Mouse (Mus musculus): ENCODE results near the gene Klhdc2. TPM values are rescaled to one million over a fixed set of nuclear protein-coding genes. Genes with fewer than 3 reads are reported as not detected.

The Klhdc2 gene
- total RNA-seq, 4 experiments from 2014 or later = 110 to 144 (median 128) TPM

DNA sequence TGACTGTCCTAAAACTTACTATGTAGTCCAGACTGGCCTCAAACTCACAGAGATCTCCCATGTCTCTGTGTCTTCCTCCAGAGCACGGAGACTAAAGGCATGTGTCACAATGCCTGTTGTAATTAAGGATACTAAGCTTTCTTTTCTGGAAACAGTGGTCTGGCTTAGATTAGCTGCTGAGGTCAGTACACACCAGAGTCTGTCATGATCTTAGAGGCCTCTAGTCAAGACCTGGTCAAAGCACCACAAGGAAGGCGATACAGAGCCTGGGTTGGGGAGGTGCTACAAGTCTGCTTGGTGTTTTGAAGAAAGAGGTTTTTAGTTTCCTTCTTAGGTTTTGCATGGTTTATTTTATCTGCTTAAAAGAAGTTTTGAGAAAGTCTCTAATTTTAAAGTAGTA lies 3.9 kb downstream of the Klhdc2 start:
- DNase-seq (ENCODE audit: low spot score in 2 of 2) = no peak

DNA sequence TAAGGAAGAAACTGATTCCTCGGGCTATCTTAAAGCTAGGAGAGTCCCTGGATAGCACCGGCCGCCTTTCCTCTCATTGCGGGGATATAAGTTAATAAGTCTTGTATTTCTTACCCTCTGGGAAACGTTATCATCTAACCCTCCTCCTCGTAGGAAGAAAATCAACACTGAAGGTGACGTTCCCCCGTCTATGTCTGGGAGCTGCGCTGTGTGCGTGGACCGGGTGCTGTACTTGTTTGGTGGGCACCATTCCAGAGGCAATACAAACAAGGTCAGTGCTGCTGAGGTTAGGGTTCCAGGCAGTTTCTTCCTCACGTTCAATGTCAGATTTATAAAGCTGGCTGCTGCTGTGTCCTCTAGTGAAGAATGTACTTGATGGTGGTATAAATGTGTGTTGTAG lies 5.7 kb downstream of the Klhdc2 start:
- DNase-seq (ENCODE audit: low spot score in 2 of 2) = no peak

DNA sequence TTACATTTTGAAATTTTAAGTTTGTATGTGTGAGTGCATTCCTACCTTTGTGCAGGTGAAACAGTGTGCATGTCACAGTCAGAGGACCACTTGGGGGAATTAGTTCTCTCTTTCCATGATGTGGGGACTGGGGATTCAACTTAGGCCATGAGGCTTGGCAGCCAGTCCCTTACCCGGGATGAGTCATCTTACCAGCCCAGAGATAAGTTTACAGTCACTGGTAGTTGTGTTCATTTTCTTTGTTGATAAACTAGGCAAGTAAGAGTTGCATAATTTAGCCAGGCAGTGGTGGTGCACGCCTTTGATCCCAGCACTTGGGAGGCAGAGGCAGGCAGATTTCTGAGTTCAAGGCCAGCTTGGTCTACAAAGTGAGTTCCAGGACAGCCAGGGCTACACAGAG lies 7.6 kb downstream of the Klhdc2 start:
- DNase-seq (ENCODE audit: low spot score in 2 of 2) = no peak

DNA sequence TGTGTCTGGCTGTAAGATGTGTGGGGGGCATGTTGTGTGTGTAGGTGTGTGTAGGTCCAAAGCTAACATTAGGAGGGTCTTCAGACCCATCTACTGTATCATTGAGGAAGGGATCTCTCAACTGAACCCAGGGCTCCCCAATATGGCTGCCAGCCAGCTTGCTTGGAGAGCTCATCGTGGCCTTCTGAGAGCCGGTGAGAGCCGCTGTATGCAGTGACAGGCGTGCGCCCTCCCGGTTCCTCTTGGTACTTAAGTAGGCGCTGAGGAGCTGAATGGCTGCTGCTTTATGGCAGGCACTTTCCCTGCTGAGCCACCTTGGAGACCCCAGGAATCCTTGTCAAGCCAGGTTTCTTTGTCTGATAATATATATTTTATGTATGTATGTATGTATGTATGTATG lies 9.9 kb downstream of the Klhdc2 start:
- no peak for DNase-seq (ENCODE audit: low spot score in 2 of 2)

DNA sequence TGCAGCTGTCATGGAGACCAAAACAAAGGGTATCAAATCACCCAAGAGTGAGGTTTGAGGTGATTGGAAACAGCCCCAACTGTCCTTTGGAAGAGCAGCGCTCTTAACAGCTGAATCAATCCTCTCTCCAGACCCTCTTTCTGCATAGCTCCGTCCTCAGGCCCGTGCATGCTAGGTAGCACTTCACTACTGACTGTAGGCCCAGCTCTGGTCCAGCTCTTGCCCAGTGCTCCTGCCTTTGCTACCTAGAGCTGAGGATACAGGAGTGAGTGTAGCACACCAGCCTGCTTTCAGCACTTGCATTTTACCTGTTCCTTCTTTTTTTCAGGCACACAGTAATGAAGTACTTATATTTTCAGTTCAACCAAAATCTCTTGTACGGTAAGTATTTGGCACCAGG lies 13.2 kb downstream of the Klhdc2 start:
- no peak for DNase-seq (ENCODE audit: low spot score in 2 of 2)

DNA sequence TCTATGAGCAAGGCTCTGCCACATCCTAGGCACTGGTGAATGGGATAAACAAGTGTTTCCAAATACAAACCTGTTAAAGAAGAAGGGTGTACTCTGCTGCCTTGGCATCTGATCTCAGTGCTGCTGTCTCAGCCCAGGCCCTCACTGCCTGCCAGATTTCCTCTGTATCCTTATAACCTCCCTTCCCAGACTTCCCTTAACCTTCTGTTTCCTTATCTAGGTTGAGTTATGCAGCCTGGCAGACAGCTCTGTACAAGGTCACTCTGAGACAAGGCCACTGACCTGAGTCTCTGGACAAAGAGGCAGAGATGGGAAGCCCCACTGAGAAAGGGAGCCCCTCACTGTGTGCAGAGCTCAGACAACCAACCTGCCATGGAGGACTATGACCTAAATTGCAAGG lies 21.9 kb downstream of the Klhdc2 start:
- DNase-seq (ENCODE audit: low spot score in 2 of 2) = no peak

DNA sequence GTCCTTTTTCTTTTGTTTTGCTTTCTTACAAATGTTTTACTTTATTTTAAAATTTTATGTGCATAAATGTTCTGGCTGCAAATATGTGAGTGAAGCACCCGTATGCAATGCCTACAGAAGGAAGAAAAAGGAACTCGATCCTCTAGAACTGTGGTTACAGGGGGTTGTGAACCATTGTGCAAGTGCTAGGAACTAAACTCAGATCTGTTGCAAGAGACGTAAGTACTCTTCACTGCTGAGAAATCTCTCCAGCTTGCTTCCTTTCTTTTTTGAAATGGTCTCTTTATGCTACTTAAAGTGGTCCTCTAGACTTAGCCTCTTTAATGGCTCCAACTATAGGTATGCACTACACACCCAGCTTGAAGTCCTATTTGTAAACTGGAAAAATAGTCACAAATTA lies 34.7 kb downstream of the Klhdc2 start:
- DNase-seq (ENCODE audit: low spot score in 2 of 2) = no peak

DNA sequence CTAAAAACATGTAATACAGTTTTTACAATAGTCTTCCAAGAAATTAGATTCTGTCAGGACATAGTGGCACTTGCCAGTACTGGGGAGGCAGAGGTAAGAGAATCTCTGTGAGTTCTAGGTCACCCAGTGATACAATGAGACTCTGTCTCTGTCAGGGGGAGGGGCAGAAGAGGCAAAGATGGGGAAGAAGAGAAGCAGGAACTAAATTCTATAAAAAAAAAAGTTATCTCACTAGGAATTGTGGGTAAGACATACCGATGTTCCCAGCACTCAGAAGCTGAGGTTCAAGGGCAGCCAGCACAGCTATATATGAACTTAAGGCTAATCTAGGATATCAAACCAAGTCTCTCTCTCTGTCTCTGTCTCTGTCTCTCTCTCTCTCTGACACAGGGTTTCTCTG lies 35.7 kb downstream of the Klhdc2 start:
- DNase-seq (ENCODE audit: low spot score in 2 of 2) = no peak

DNA sequence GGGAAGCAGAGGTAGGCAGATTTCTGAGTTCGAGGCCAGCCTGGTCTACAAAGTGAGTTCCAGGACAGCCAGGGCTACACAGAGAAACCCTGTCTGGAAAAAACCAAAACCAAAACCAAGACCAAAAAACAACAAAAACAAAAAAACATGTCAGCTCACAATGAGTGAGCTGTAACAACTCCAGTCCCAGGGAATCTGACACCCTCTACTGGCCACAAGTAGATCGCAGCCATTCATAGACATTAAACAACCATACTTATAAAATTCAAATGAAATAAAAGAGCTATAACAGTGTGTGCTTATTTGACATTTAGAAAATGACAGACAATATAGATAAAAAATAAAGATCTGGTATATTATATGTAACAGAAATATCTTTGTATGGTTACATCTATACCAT lies 37.1 kb downstream of the Klhdc2 start:
- no peak for DNase-seq (ENCODE audit: low spot score in 2 of 2)

DNA sequence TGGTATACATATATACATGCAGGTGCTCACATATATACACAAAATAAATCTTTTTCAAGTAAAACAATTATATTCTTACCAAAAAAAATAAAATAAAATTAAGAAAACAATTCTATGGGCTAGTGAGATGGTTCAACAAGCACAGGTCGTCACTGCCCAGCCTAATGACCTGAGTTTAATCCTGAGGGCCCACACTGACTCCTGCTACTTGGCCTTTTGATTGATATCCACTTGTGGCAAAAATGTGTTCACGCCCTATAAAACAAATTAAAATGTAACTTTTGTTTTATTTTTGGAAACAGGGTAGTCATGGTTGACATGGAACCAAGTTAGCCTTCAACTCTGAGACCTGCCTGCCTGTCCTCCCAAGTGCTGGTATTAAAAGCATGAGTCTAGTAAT lies 53.4 kb downstream of the Klhdc2 start:
- DNase-seq (ENCODE audit: low spot score in 2 of 2) = no peak

DNA sequence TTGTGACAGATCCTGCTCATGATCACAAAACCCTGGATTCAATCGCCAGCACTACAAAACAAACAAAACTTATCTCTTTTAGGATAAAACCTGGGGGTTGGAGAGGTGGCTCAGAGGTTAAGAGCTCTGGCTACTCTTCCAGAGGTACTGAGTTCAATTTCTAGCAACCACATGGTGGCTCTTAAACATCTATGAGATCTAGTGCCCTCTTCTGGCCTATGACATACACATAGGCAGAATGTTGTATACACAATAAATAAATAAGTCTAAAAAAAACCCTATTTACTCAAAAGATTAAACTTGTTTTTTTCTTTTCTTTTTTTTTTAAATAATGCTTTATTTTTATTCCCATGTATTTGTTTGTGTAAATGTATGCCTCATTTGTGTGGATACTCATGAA lies 55.2 kb downstream of the Klhdc2 start:
- DNase-seq (ENCODE audit: low spot score in 2 of 2) = no peak

DNA sequence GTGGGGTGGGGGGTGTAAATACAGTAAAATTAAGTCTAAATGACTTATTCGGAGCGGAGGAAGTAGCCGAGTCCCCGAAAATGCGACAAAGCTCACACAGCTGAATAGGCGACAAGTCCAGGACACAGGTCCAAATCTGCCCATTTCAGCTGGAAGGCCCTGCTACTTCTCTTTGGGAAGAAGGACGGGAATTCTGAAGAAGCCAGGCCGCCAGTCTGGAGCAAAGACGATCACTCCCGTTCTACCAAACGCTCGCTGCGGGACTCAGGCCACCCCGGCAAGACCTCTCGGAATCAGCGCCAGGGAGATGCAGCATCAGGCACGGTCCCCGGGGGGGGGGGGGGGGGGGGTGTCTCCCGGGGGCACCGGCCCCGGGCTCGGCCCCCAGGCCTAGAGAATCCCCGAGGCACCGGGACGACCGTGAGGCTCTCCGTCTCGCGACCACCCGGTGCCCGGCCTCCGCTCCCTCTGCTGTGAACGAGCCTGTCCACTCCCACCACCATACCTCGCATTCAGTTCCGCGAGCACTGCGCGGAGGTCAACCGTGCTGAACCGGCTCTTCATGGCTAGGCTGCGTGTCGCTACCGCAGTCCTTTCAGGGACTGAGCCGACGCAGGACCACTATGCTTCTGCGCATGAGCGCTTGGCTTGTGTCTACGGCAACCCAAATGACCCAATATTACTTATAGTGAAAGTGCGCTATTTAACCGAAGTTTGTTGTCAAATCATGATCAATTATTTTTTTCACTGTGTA lies 60.2 kb downstream of the Klhdc2 start, which contains the start of gene Nemf:
Nemf (minus strand) TSS at position 620 of the 754 bp plus-strand sequence.
- peak; percentile 64 to 75 for DNase-seq (ENCODE audit: low spot score in 2 of 2)

DNA sequence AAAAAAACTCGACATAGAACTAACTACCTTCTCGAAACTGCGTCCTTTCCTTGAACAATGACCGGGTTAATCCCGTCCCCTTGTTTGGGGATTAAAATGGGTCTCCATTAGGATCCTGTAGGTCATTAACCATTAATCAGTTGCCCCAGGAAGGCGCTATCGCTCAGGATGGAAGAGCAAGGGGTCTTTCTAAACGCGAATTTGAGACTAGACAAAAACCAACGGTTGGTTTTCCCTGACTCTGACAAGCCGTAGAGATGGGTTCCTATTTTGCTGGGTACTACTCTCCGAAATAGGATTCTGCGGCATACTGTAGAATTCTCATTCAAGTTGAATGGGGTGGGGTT lies 60.8 kb downstream of the Klhdc2 start:
- DNase-seq (ENCODE audit: low spot score in 2 of 2) = no peak

Other genes starting within 250 kb of the Klhdc2 start
- gene Rps29, start 137.5 kb upstream of the Klhdc2 start, total RNA-seq (2022) = 1,000 to 10,000 TPM in 2 of 4 experiments, 100 to 1,000 TPM in 2; 850 to 1,105 (median 983) TPM
- gene Lrr1, start 127.9 kb upstream of the Klhdc2 start, total RNA-seq (2022) = not detected
- gene Rpl36al, start 112.6 kb upstream of the Klhdc2 start, total RNA-seq (2022) = 100 to 1,000 TPM; 298 to 379 (median 321) TPM
- 1 to 10 TPM; 5.6 to 8.5 (median 6.2) TPM for gene Mgat2, start 112.5 kb upstream of the Klhdc2 start, total RNA-seq (2022)
- gene Gm49383, start 99.6 kb upstream of the Klhdc2 start, total RNA-seq (2022) = 1 to 10 TPM; 1.9 to 3.9 (median 2.7) TPM
- gene Dnaaf2, start 98.3 kb upstream of the Klhdc2 start, total RNA-seq (2022) = under 1 TPM; 0.29 to 0.91 (median 0.54) TPM
- gene Gm49384, start 92.4 kb upstream of the Klhdc2 start, total RNA-seq (2022) = 1 to 10 TPM; 1.8 to 2.6 (median 2.1) TPM
- under 1 TPM in 3 of 4 experiments, not detected in 1; 0.15 to 0.27 (median 0.24) TPM for gene Pole2, start 68.5 kb upstream of the Klhdc2 start, total RNA-seq (2022)
- gene Klhdc1, start 55.5 kb upstream of the Klhdc2 start, total RNA-seq (2022) = 10 to 100 TPM; 22.0 to 28.8 (median 24.8) TPM
- gene Nemf, start 60.5 kb downstream of the Klhdc2 start, total RNA-seq (2022) = 10 to 100 TPM; 15.6 to 21.4 (median 17.5) TPM
- gene Arf6, start 75.5 kb downstream of the Klhdc2 start, total RNA-seq (2022) = 10 to 100 TPM; 18.4 to 23.3 (median 21.9) TPM
- under 1 TPM in 1 of 4 experiments, not detected in 3; 0.49 TPM for gene Gm9887, start 75.8 kb downstream of the Klhdc2 start, total RNA-seq (2022)